Mouse (Mus musculus) regulatory T cell (primary cell): ENCODE measurements at regions not wholly inside any gene's neighbourhood (a gene's known extent, or its start where the extent isn't known, plus 50 kb on each side); places are given as distances from the start of the nearest gene placed in this dataset.
"Not testable (repeated sequence)": the region's sequence is repeated elsewhere in the genome, so short reads cannot be mapped to it uniquely, and the experiment has no call there.

ENCODE experiments used
- in situ Hi-C: fragments of 300-600 bp; cut with MboI, MseI; formaldehyde crosslinking; loops from one replicate; pipeline ENCODE4 v1.15.1; 2025; ENCODE audit warnings: high pct_unique_total_duplicates

DNA sequence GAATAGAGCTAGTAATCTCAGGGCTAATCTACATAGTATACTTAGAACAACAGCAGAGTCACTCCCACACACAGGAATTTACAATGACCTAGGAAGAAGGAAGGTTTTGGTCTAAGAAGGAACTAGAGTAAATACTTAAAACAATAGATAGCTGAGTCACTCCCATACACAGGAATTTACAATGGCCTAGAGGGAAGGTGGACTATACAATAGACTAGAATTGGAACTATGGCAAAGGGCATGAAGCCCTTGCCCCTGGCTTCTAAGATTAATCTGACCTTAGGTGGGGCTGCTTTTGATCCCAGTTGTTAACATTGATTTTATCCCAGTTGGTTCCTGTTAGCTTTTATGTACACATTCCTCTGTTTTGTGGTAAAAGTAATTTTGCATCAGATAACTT lies 427.8 kb upstream of the Clint1 start:
- in situ Hi-C loops, result not testable (repeated sequence)

DNA sequence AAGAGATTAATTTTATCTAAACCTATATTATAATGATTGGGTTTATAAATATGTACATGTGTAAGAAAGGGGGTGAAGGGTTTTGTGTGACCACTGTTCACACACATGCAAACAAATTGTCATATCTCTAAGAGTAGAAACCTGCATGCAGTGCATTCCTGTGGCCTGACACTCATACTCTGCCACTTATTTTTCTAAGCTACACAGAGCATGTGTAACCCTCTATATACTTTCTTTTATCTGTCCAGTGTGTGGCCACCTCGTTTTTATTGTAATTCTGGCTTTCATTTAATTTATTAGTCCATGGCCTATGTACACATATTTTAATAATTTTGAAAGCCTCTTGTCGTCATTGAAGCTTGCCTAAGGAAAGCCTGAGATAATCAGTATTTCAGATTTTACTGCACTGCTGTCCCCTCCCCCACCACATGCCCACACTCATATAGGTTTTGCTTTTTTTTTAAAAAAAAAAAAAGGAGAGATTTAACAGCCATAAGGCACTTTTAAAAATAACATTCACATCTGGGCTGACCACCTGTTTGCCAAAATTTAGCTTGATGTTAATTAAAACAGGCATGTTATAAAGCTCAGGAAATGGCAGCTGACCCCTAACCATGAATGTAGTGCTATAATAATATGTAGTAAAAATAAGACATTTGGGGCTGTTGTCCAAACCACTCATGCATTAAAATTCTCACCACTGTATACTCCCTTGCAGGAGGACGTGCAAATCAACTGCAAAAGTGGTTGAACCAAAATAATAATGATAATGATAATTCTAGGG lies 410.7 kb upstream of the Clint1 start:
- in situ Hi-C loops, result no loop called here

DNA sequence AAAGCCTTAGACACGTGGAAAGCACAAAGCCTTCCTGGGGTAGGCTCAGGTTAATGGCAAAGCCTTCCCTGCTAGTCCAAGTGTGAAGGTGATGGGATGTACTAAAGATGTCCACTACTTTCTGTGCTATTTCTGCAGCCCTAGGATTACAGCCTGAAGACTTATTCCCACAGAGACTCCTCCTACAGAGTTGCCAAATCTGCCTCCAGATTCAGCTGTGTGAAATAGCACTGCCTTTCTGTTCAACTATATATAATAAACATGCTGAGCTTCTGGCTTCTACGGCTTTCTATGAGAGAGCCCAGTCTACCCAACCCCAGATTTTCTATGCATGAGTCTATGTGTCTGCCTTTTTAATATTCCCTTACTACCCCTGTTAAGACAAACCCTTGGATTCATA lies 405.3 kb upstream of the Clint1 start:
- in situ Hi-C loops, result no loop called here

- in situ Hi-C loops, result no loop called here
Observed at GRCm38 (mm10) chr11:45454234-45454633, 397.6 kb upstream of the Clint1 start.

- in situ Hi-C loops, result no loop called here
Observed at GRCm38 (mm10) chr11:45454933-45455332, 396.9 kb upstream of the Clint1 start.

DNA sequence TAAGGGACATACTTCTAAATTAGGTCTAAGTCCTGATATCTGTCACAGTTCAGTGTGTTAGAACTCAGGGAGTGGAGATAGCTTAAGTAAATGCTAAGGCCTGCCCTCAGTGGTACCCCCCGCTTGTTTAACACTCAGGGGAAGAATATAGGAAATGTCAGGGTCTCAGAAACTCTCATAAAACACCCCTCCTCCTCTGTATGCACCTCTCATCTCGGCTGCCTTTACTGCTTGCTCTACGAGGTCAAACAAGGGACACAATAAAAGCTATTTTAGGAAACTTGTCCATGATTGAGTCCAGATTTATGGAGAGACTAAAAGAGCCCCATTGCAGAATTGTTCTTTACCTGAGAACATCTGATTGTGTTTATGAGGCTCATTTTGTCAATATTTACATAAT lies 395.1 kb upstream of the Clint1 start:
- in situ Hi-C loops, result no loop called here

DNA sequence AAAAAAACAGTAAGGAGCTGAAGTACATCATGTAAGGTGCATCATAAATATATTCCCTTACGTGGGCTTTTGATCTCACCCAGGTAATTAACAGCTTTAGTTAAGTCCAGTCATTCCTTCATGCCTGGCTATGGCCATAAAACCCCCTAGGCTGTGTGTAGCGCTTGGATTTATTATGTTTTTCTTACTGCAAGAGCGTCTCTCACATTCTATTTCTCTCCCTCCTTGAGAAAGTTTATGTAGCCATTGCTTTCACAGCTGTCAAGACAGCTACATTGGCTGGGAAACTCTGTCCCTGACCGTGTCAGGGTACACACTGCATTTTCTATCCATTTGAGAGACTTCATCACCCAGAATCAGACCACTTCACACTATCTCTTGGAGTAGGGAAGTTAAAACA lies 394.3 kb upstream of the Clint1 start:
- in situ Hi-C loops, result no loop called here

- in situ Hi-C loops, result no loop called here
Observed at GRCm38 (mm10) chr11:45460000-45460792, 391.7 kb upstream of the Clint1 start.

- in situ Hi-C loops, result no loop called here
Observed at GRCm38 (mm10) chr11:45464501-45464900, 387.4 kb upstream of the Clint1 start.

DNA sequence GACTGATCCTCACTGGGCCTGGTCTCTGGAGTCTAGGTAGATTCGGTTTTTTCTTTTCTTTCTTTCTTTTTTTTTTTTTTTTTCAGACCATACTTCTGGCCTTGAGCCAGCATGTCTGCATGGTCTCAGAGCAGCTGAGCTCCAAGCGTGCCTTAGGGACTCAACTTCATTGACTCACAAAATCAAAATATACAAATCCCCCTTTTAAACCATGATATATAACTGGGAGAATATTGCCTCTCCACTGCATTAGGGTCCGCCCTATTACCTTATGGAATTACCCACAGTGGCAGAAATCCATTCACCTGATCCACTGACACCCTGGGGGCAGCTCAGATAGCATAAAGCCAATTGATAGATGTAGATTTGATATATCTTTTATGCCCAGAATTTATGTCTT lies 385.5 kb upstream of the Clint1 start:
- in situ Hi-C loops, result no loop called here

DNA sequence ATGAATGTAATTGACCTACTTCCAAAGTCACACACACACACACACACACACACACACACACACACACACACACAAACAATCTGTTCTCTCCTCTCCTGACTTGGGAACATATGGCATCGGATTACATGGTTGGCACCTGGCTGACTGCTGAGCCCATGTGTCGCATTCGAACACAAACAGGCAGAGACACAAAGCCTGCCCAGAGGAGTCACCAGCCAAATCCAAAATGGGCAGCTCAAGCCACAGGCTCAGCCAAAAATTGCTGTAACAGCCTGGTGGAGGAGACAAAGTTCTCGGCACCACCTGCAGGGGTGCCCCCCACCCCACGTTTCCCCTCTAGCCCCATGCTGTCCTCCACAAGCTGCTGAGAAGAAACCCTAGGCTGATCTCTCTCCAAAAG lies 379.7 kb upstream of the Clint1 start:
- in situ Hi-C loops, result no loop called here

GRCm38 (mm10) chr11:45476917-45477316 lies 374.9 kb upstream of the Clint1 start:
- in situ Hi-C loops, result no loop called here

- in situ Hi-C loops, result no loop called here
Observed at GRCm38 (mm10) chr11:45485950-45486349, 365.9 kb upstream of the Clint1 start.

DNA sequence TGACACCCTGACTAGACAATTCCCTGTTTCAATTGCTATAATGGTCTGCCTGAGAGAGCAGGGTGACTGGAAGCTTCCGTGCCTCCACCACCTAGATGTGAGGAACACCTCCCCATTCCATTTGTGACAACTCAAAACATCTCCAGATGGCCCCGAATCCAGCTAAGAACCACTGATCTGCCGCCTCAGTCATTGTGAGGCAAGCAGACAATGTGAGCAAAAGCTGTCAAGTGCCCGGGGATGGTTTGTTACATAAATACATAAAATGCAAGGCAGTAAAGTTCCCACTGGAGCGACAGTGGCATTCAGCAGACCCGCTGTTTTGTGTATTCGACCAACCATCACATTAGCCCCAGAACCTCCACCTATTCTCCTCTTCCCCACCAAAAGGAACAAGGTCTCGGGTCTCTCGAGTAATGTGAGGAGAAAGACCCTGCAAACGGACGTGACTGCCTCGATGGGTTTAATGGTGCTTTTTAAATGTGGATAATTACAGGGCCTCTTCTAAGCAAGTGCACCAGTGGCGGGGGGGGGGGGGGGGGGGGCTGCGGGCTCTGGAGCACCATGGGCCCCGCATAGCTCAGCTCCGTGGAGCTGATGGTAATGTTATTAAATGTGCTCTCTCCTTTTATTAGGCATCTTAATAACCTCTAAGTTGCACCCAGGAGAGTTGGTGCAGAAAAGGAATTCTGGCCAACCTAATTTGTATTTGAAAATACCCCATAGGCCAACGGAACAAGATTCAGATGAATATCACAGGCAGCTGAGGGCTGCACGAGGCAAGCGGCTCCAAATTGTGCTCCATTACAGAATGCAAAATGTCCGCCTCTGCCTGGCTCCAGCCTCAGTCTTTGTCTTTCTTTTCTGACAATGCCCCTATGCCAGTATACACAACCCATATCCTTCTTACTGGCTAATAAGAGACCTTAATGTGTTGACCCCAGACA lies 360.6 kb upstream of the Clint1 start:
- in situ Hi-C loops, result no loop called here

DNA sequence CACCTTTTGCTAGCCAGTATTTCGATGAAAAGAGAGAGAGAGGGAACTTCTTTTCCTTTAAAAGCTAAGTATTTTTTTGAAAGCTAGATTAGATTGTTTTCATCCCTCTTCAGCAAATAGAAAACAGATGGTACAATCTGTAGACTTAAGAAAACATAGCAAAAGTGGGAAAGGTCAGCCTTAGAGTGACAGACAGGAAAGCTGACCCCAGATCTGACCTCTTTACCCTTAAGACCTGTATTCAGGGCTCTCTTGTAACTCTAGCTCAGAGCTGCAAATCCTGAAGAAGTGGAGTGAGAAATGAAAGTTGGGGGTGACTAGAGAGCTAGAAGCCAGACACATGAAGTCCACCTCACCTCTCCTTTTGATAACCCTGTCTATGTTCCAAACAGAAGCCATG lies 356.6 kb upstream of the Clint1 start:
- in situ Hi-C loops, result no loop called here

DNA sequence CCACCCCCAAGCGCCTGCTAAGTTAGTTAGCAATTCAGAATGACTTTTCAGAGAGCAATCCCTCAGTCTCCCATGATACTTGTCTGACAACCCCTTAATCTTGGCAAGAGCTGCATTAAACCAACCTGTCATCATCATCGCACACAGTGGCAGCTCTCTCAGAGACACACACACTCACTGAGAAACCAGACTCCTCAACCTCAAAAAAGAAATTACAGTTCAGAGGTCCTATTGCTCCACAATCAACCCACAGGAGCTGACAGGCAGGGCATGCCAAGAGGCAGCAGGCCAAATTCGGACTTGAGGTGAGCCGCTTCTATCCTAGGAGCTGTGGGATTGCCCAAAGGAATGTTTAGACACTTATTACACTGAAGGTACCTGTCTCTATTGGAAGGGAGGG lies 343.3 kb upstream of the Clint1 start:
- in situ Hi-C loops, result no loop called here

DNA sequence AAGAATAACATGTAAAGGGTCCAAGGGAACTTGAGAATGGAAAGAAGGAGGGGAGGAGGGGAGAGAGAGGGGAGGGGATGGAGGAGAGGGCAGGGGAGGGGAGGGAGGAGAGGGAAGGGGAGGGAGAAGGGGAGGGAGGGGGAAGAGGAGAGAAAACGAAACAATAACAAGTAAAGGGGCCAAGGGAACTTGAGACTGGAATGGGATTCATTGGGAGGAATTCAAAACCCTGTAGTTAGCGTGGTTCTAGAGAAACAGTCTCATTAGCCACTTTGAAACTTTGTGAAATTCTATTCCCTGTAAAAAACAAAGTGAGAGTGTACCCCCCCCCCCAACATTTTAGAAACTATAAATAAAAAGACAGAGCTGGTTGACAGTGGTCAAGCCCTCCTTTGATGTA lies 342.6 kb upstream of the Clint1 start:
- in situ Hi-C loops, result no loop called here

GRCm38 (mm10) chr11:45514415-45515271 lies 337.2 kb upstream of the Clint1 start:
- in situ Hi-C loops, result no loop called here

GRCm38 (mm10) chr11:45524720-45525119 lies 327.1 kb upstream of the Clint1 start:
- in situ Hi-C loops, result loop anchor here (25.0 kb wide), 1 partner anchor 912 kb away; the partner anchor contains the start of gene Ebf1

DNA sequence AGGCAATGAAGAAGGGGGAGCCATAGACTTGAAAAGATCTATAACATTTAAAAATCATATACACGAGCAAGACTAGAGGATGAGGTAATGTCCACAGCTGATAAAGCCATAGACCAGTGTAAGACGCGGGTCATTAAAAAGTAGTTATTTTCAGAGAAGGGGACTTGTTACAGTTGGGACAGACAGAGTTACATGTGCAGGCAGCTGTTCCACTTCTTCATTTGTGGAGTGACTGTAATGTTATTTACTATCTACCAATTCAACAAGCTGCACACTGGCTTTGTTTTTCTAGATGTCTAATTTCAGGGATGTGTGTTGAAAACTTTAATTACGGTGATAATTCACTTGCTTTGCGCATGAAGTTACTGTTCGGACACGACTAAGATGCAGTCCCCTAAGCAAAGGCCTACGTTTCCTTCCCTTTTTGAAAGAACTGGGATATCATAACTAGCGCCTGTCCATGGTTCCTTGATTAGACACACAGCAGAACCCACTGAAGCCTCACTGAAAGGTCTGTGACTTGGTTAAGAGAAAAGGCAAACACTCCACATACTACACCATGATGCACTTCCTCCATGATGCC lies 320.7 kb upstream of the Clint1 start:
- in situ Hi-C loops, result loop anchor here (25.0 kb wide), 1 partner anchor 919 kb away; the partner anchor contains the start of gene Ebf1
